Mouse (Mus musculus) mouse embryonic stem cell (cell line): ENCODE data around the gene Sult2a4.
"Not testable (repeated sequence)": the region's sequence is repeated elsewhere in the genome, so short reads cannot be mapped to it uniquely, and the experiment has no call there.

Source experiments
- in situ Hi-C, 2 experiments: fragments of 300-500 bp; cut with MboI; formaldehyde crosslinking; loops; 1 replicate in 1 of 2; 3 replicates in 1 of 2; pipeline ENCODE4 v1.14.3; 2019 to 2020; ENCODE audit warnings: low sequenced_read_pairs in 2 of 2, low pct_unique_long_range_greater_than_20kb in 1 of 2, mixed read lengths in 1 of 2; ENCODE audit not compliant: unreplicated experiment in 1 of 2

The Sult2a4 gene

GRCm38 (mm10) chr7:13989507-13989906 lies at the start of gene Sult2a4:
Gene Sult2a4, minus strand, starts transcription at chr7:13989607.
- in situ Hi-C loops: not testable (repeated sequence)

- in situ Hi-C loops: not testable (repeated sequence)
These were observed 41.4 kb upstream of the Sult2a4 start for GRCm38 (mm10) chr7:14030831-14031230.

GRCm38 (mm10) chr7:14013083-14013482 lies 23.7 kb upstream of the Sult2a4 start:
- in situ Hi-C loops: no loop called here

- in situ Hi-C loops: not testable (repeated sequence)
These were observed 21.3 kb upstream of the Sult2a4 start for GRCm38 (mm10) chr7:14010686-14011085.
